Mouse (Mus musculus) urinary bladder, postnatal 0 days (tissue): Measurements from ENCODE around the gene Col15a1. TPM values are rescaled to one million over a fixed set of nuclear protein-coding genes. Genes with fewer than 3 reads are reported as not detected.

Experiments used
- polyA plus RNA-seq: library from polyadenylated mRNA; unstranded; fragments of >200 nt; fragmentation: Nextera tagmentation; extraction: Ambion mirVana; gene quantifications from 2 replicates; pipeline ENCODE4 v1.2.1, GENCODE M21; 2015

Gene Col15a1
- 64.3 and 87.8 TPM in 2 replicates for polyA plus RNA-seq

DNA sequence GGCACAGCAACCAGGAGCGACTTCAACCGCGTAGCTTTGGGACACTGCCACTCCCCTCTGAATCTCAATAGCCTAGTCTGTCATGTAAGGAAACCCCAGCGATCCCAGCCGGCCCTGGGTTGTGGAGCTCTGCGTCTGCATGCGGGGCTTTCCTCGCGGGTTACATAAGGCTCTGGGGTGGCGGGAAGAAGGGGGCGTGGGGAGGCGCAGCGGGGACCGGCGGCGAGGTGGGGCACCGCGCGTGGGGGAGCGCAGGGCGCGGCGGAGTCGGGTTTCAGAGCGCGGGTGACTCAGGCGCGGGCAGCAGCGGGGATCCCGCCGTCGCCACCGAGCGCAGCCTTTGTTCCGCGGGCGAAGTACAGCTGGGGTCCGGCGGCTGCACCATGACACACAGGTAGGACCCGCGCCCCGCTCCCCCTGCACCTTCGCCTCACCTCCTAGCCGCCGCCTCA is at the start of gene Col15a1:
Col15a1 (plus strand) TSS at position 193 of the 452 bp plus-strand sequence.

DNA sequence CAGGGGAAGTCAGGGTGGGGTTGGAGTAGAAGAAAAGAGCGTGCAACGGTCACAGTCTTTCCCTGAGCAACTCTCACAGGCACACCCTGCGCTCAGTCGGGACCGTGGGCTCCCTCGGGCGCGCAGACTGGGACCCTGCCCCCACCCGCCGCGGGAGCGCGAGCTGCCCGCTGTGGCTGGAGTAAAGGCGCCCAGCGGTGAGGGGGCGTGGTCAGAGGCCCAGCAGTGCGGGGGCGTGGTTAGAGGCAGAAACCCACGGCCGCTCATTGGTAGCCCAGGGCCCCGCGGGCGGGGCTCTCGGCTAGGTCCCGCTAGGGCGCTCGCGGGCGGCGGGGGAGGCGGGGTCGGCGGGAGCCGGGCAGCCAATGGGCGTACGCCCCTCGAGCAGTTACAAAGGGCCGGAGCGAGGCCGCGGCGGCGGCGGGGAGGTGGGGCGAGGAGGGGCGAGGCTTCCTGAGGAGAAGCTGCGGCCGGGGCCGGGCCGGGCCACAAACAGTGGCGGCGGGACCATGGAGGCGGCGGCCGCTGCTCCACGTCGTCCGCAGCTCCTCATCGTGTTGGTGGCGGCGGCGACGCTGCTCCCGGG is 144.9 kb downstream of the Col15a1 start, which contains the start of gene Tgfbr1:
Tgfbr1 (plus strand) TSS at position 420 of the 586 bp plus-strand sequence.

Other genes starting within 250 kb of the Col15a1 start
- 0.07 and 0.16 TPM in 2 replicates for gene Gabbr2, start 216.3 kb upstream of the Col15a1 start, polyA plus RNA-seq
- 2.3 and 2.8 TPM in 2 replicates for gene Anks6, start 150.7 kb upstream of the Col15a1 start, polyA plus RNA-seq
- 3.3 and 4.0 TPM in 2 replicates for gene Galnt12, start 116.3 kb upstream of the Col15a1 start, polyA plus RNA-seq
- 17.4 and 19.7 TPM in 2 replicates for gene Tgfbr1, start 145.1 kb downstream of the Col15a1 start, polyA plus RNA-seq